Mouse (Mus musculus) liver, adult (tissue): ENCODE measurements around the gene Ankrd10.

Experiments used
- GATA4 ChIP-seq: IDR thresholded peaks from 2 replicates; pipeline ENCODE4 v1.6.1; 2014; ENCODE audit warnings: mild to moderate bottlenecking, low read length; ENCODE audit not compliant: insufficient replicate concordance

Gene Ankrd10

GRCm38 (mm10) chr8:11572428-11572827, 63.1 kb downstream of the Ankrd10 start:
- TF ChIP-seq GATA4 = no peak

GRCm38 (mm10) chr8:11571950-11572349, 63.6 kb downstream of the Ankrd10 start:
- no peak for TF ChIP-seq GATA4

GRCm38 (mm10) chr8:11570742-11571141, 64.8 kb downstream of the Ankrd10 start:
- no peak for TF ChIP-seq GATA4

GRCm38 (mm10) chr8:11569260-11570097, 66.1 kb downstream of the Ankrd10 start:
- TF ChIP-seq GATA4 = no peak

GRCm38 (mm10) chr8:11564721-11565120, 70.8 kb downstream of the Ankrd10 start:
- no peak for TF ChIP-seq GATA4

- TF ChIP-seq GATA4 = no peak
Observed at GRCm38 (mm10) chr8:11564236-11564635, 71.3 kb downstream of the Ankrd10 start.
